Mouse (Mus musculus) large intestine, adult 2 months (tissue): ENCODE measurements at regions not wholly inside any gene's neighbourhood (a gene's known extent, or its start where the extent isn't known, plus 50 kb on each side); places are given as distances from the start of the nearest gene placed in this dataset.
"Not testable (repeated sequence)": the region's sequence is repeated elsewhere in the genome, so short reads cannot be mapped to it uniquely, and the experiment has no call there.

Experiments used
- DNase-seq: peaks from one replicate; pipeline ENCODE4 v3.0.0-alpha.2; 2012; ENCODE audit warnings: low read depth, low spot score
- WGBS: fragments of 180-500 bp; shearing (Covaris S2); methylation state at CpG from one replicate; pipeline ENCODE4 v1.1.7; 2018; 5-methylcytosine and 5-hydroxymethylcytosine counted together

GRCm38 (mm10) chr12:11851034-11851433 lies 395.2 kb downstream of the Rad51ap2 start:
- no peak for DNase-seq
- WGBS, result 42% methylated on average over 3 of the region's 3 CpGs

GRCm38 (mm10) chr12:11881809-11882208 lies 380.1 kb upstream of the Fam49a start:
- DNase-seq, result not testable (repeated sequence)
- whole genome bisulfite sequencing, result 95% methylated on average over 11 of the region's 11 CpGs

GRCm38 (mm10) chr12:11887291-11887690 lies 374.6 kb upstream of the Fam49a start:
- DNase-seq, result no peak

- DNase-seq, result no peak
- WGBS, result 77% methylated on average over 3 of the region's 3 CpGs
Observed at GRCm38 (mm10) chr12:11899031-11899430, 362.9 kb upstream of the Fam49a start.

GRCm38 (mm10) chr12:11906588-11906987 lies 355.4 kb upstream of the Fam49a start:
- no peak for DNase-seq
- 87% methylated on average over 4 of the region's 4 CpGs for WGBS
